Mouse (Mus musculus) left cerebral cortex, postnatal 10 days (tissue): ENCODE data around the gene Unc13c. TPM values are rescaled to one million over a fixed set of nuclear protein-coding genes. Genes with fewer than 3 reads are reported as not detected.
A peak's percentile ranks its signal among the peaks of the same experiment; 100 is the strongest.

Experiments
- DNase-seq, 2 experiments: peaks; one replicate each; pipeline ENCODE4 v3.0.0; 2021 to 2022; ENCODE audit warnings: low spot score in 2 of 2, mixed read lengths in 1 of 2; ENCODE audit errors: extremely low spot score in 1 of 2
- intact Hi-C: fragments of 180-260 bp; cut with DNase I; formaldehyde crosslinking; loops from one replicate; pipeline ENCODE4 v1.15.1; 2025
- total RNA-seq, 2 experiments: library from RNA; stranded (reverse); gene quantifications; 2 replicates each; pipeline ENCODE4 v1.2.3; 2021

Gene Unc13c
- total RNA-seq, 2 experiments from 2014 or later, result 26.1 to 26.6 TPM

DNA sequence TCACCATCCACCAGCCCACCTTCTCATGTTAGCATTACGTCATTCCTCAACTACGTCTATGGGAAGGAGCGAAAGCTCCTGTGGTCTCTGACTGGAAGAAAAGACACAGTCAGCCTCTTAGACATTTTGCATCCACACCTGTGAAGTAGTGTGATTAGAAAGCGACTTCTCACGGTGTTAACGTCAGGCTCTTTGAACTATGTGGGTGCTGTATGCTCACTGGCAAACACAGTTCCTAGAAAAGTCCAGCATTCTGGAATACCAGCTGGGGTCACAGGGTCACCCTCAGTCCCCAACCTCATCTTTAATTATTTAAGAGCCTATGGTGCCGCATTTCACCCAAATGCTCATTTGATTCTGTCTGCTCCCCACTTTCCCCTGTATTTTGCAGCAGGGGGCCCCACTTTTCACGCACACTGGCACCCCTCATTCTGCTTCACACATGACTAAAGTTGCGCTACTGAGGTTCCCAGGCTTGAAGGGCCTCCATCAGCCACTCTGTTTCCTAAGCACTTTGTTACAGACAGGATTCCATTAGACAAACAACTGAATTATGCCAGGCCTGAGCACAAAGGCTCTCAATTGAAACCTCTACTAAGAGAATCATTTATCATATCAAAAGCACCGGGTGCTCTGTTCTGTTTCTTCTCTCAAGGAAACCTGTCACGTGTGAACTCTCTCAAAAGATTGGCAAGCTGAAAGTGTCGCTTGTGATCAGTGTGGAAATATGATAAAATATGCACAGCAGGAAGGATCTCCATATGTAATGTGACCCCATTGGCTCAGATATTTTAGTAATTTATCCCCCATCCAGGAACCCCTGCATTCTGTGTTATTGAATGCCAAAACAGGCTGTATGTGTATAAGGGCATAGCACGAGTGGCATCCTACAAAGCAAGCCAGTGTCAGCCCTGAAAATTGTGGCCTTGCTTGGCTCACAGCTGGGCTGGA is 287.9 kb downstream of the Unc13c start:
- intact Hi-C loops, result no loop called here

GRCm38 (mm10) chr9:73671656-73672212 is 297.0 kb downstream of the Unc13c start:
- intact Hi-C loops, result no loop called here
- DNase-seq, result no peak

More for the DNA sequence above, 287.9 kb downstream of the Unc13c start:
- peak in 1 of 2 experiments; percentile 1 for DNase-seq

DNA sequence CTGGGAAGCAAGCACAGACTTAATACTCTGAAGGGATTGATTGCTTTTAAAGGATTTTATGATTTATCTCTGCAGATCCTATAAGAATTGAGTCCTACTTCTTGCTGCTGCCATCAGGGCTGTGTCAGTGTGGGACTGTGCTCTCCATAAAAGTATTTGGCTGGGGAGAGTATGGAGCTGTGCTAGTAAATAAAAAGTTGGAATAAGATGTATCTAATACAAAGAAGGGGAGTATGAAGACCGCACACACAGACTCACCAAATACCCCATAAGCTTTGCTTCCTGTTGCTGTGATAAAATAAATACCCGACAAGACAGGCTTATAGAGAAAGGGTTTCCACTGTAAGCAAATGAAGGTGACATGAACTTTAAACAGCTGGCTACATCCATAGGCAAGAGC is 298.7 kb downstream of the Unc13c start:
- intact Hi-C loops, result no loop called here
- DNase-seq, result no peak

DNA sequence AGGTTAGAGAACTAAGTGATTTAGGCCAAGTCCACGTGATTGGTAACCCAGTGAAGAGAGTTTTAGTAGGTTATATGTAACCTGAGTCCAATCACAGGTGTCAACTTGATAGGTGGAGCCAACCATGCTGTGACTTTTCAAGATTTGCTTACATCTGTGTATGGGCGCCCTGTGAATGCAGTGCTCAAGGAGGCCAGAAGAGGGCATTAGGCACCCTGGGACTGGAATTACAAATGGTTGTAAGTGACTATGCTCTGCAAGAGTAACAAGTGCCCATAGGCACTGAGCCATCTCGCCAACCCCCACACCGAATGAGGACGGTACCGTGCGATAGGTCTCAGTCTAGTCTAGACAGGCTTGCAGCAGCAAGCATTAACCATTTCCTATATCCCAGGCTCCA is 305.9 kb downstream of the Unc13c start:
- no peak for DNase-seq
- intact Hi-C loops, result no loop called here

DNA sequence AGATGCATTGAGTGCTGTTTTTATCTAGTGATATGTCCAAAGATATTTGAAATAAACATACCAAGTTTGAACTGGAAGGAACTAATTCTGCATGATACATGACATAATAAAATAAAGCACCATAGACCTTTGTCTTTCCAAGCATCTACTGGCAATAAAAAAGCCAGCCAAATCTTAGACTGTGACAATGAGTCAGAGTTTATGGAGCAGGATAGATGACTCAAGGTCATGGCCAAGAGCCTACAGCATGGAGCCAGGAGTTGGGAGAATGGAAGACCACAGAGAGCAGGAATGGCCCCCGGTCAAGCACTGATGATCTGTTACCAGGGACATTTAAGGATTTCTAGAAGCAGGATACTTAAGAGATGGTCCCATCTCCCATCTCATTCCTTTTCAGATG is 319.7 kb downstream of the Unc13c start:
- no peak for DNase-seq
- intact Hi-C loops, result loop anchor here (10.0 kb wide), 1 partner anchor 484 kb away; no protein-coding TSS in a partner anchor

- intact Hi-C loops, result no loop called here
- no peak for DNase-seq
These were observed 330.6 kb downstream of the Unc13c start for GRCm38 (mm10) chr9:73638119-73638518.

- no peak for DNase-seq
- intact Hi-C loops, result no loop called here
These were observed 343.6 kb downstream of the Unc13c start for GRCm38 (mm10) chr9:73625171-73625570.

DNA sequence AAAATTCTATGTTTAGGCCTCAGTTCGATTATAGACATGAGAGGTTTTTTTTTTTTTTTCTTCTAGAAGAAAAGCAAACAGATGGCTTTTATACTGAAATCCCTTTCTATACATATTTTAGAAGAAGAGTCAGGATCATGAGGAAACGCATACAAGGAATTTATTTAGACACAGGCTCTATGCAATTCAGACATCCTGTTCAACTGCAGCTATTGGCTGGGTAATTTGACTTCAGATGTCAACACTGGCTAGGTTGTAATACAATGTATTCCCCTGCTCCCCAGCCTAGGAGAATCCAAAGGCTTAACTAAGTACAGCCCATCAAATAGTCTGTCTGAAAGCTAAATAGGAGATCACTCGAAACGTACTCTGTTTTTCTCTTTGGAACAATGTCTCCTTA is 355.9 kb downstream of the Unc13c start:
- intact Hi-C loops, result no loop called here
- no peak for DNase-seq

- intact Hi-C loops, result no loop called here
- DNase-seq, result no peak
These were observed 364.8 kb downstream of the Unc13c start for GRCm38 (mm10) chr9:73603921-73604320.

GRCm38 (mm10) chr9:73565558-73565957 is 403.2 kb downstream of the Unc13c start:
- no peak for DNase-seq
- intact Hi-C loops, result no loop called here

DNA sequence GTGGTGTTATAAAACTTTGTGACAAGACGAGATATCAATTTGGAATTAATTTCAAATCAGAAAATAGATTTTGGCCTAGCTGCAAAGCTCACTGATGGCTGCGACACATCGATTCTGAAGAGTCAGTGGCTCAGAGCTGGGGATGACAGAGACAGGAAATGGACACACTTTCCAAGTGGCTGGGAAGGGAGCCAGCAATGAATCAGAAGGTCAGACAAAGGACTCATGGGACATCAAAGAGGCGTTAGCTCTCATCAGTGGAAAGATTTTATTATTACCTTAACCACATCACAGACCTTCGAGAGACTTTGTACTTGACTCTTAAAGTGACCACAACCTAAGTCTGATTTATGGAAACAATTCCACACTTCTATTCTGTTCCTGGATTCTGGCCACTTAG is 408.7 kb downstream of the Unc13c start:
- peak; percentile 3 to 40 for DNase-seq
- intact Hi-C loops, result no loop called here

DNA sequence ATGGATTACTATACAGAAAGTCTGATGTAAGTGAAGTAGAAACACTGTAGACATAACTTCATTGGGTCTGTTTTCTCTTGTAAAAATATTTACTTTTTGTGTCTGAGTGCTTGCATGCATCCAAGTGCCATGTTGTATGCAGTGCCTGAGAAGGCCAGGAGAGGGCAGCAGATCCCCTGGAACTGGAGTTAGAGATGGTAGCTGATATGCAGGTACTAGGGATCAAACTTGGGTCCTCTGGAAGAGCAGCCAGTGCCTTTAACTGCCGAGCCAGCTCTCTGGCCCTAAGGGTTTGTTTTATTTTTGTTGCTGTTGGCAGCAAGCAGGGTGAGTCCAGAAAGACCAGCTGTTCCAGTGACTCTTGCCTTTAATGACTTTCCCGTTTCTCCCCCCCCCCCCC is 411.0 kb downstream of the Unc13c start:
- peak in 1 of 2 experiments; percentile 34 for DNase-seq
- intact Hi-C loops, result no loop called here

DNA sequence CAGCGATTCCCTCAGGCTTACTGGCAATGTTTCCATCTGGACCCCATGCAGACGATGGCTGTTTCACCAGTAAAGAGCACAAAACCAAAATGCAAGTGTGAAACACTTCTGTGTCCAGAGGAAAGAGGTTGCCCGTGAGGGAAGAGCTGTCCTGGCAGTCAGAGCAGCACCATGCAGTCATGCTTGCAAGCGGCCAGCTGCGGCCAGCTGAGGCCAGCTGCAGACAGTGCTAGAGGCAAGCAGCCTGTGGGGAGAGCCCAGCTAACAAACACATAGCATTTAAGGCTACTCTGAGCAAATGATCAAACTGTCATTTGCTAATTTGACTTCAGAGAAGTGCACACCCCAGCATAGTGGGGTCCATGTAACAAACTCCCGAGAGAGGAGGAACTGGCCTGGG is 413.4 kb downstream of the Unc13c start:
- DNase-seq, result no peak
- intact Hi-C loops, result no loop called here

- DNase-seq, result no peak
- intact Hi-C loops, result no loop called here
These were observed 496.2 kb downstream of the Unc13c start for GRCm38 (mm10) chr9:73472568-73472967.

DNA sequence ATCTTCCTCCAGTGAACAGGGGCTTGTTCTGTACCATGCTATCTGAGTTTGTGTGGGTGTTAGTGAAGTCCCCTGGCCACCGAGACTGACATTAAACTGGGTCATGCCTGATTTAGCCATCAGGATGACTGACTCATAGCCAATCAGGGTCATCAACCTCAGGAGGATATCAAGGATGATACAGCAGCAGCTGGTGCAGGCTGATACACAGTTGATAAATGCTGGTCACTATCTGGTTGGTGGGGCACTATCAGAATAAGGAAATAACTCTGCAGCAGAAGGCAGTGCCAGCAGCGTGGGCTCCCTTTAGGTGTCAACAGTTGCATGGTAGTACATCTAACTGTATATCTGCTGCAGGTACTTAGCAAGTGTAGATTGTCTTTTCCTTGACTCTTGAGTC is 506.7 kb downstream of the Unc13c start:
- DNase-seq, result no peak
- intact Hi-C loops, result no loop called here

DNA sequence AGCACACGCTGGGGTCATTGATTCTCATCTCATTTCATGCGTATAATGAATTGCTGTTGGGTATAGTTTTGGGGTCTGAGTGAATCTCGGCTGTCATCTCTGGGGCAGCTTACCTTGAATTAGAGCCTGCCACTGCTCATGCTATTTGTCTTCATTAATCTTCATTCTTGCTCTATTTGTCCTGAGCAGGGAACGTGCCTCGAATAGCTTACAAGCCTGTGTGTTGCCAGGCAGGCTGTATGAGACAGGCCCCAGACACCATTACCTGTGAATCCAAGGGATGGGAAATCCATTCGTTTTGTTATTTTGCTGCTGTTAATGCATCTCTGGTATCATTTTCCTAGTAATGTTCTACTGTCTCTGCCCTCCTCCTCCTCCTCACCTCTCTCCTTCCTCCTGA is 518.8 kb downstream of the Unc13c start:
- DNase-seq, result no peak
- intact Hi-C loops, result no loop called here

DNA sequence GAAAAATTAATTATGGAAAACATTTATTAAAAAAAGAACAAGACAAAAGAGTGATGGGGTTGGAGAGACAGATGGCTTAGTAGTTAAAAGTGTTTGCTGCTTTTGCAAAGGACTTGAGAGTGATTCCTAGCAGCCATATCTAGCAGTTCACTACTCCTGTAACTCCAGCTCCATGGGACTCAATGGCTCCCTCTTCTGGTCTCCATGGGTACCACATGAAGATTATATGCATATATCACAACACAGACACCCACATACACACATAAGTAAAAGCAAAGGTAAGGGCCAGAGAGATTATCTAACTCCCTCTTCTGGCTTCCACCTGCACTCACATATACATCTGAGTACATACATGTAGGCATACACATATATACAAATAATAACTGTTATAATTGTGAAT is 519.5 kb downstream of the Unc13c start:
- DNase-seq, result no peak
- intact Hi-C loops, result no loop called here

- intact Hi-C loops, result no loop called here
- no peak for DNase-seq
These were observed 536.8 kb downstream of the Unc13c start for GRCm38 (mm10) chr9:73431925-73432324.
